Mouse (Mus musculus): ENCODE measurements around the gene Akr1c13. TPM values are rescaled to one million over a fixed set of nuclear protein-coding genes. Genes with fewer than 3 reads are reported as not detected.

Akr1c13 gene
- 1.2 TPM in 2 replicates for polyA plus RNA-seq (2015; fragmentation: Nextera tagmentation; extraction: Ambion mirVana)

GRCm38 (mm10) chr13:4190904-4191303, at the start of gene Akr1c13:
TSS of gene Akr1c13 (plus strand) at chr13:4191150.

DNA sequence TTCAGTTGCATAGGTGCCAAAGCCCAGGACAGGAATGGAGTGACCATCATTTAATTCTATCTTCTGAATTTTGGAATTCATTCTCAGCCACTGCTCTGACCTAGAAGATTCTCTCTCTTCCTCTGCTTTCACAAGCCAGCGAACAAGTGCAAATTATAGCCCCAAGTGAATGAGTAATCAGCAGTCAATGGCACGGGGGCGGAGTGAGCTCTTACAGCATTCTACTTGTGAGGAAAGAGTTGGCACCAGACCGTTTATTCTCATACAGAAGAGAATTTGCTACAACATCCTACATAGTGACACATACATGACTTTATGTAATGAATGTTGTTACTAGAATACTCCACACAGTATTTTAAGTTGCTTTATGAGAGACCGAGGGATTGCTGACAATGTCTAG, 40.4 kb upstream of the Akr1c13 start, which contains the start of gene Akr1c18:
Gene Akr1c18 (minus strand): TSS at position 137 of the 400 bp plus-strand sequence.

GRCm38 (mm10) chr13:4228441-4228840, 37.5 kb downstream of the Akr1c13 start, which contains the start of gene Akr1c19:
TSS of gene Akr1c19 (plus strand) at chr13:4228700.

Other genes with a start within 250 kb of the Akr1c13 start
- gene Ucn3, start 245.8 kb upstream of the Akr1c13 start, polyA plus RNA-seq (2015; fragmentation: Nextera tagmentation; extraction: Ambion mirVana) = not detected in 2 replicates
- 3.2 and 8.2 TPM in 2 replicates for gene Akr1c14, start 142.1 kb upstream of the Akr1c13 start, polyA plus RNA-seq (2015; fragmentation: Nextera tagmentation; extraction: Ambion mirVana)
- gene Akr1c18, start 40.5 kb upstream of the Akr1c13 start, polyA plus RNA-seq (2015; fragmentation: Nextera tagmentation; extraction: Ambion mirVana) = 3.3 and 12.8 TPM in 2 replicates
- gene Akr1c19, start 37.5 kb downstream of the Akr1c13 start, polyA plus RNA-seq (2015; fragmentation: Nextera tagmentation; extraction: Ambion mirVana) = 0.83 and 2.0 TPM in 2 replicates
- 0.12 and 0.15 TPM in 2 replicates for gene Akr1c12, start 88.3 kb downstream of the Akr1c13 start, polyA plus RNA-seq (2015; fragmentation: Nextera tagmentation; extraction: Ambion mirVana)
- not detected in 2 replicates for gene Akr1c6, start 243.2 kb downstream of the Akr1c13 start, polyA plus RNA-seq (2015; fragmentation: Nextera tagmentation; extraction: Ambion mirVana)

All from skeletal muscle tissue, postnatal 0 days (tissue).